Mouse (Mus musculus) heart, adult 2 months (tissue): ENCODE measurements at regions not wholly inside any gene's neighbourhood (a gene's known extent, or its start where the extent isn't known, plus 50 kb on each side); places are given as distances from the start of the nearest gene placed in this dataset.

Experiments used
- CTCF ChIP-seq: fragments of 200-600 bp; IDR thresholded peaks from 2 replicates; pipeline ENCODE4 v1.8.1; 2022; ENCODE audit warnings: antibody characterized with exemption, mild to moderate bottlenecking, moderate library complexity
- EP300 ChIP-seq: fragments of 200-500 bp; IDR thresholded peaks from 2 replicates; pipeline ENCODE4 v1.6.1; 2011; ENCODE audit warnings: low read depth, low read length, control low read depth; ENCODE audit not compliant: insufficient read depth
- POLR2A ChIP-seq: fragments of 200-500 bp; IDR thresholded peaks from 2 replicates; pipeline ENCODE4 v1.6.1; 2011; ENCODE audit warnings: mild to moderate bottlenecking, low read depth, low read length, control low read depth; ENCODE audit not compliant: insufficient read depth

- TF ChIP-seq CTCF: no peak
- no peak for TF ChIP-seq POLR2A
- TF ChIP-seq EP300: no peak
Observed at GRCm38 (mm10) chr6:6470397-6470796, 108.1 kb downstream of the Sem1 start.
